Mouse (Mus musculus) megakaryocyte, embryonic 14.5 days (primary cell): ENCODE data around the gene Vax2. TPM values are rescaled to one million over a fixed set of nuclear protein-coding genes. Genes with fewer than 3 reads are reported as not detected.

Experiments used
- H3K27me3 ChIP-seq: replicated peaks from 2 replicates; pipeline ENCODE3; 2012; ENCODE audit warnings: inconsistent platforms
- H3K36me3 ChIP-seq: replicated peaks from 2 replicates; pipeline ENCODE3; 2012; ENCODE audit warnings: low read length, inconsistent platforms, mixed read lengths
- H3K4me1 ChIP-seq: 2 replicates; pipeline ENCODE4 v1.6.1; 2012; ENCODE audit warnings: inconsistent platforms
- H3K4me3 ChIP-seq: replicated peaks from 2 replicates; pipeline ENCODE3; 2012; ENCODE audit warnings: moderate library complexity, mild to moderate bottlenecking, inconsistent platforms
- H3K9me3 ChIP-seq: 2 replicates; pipeline ENCODE4 v1.6.1; 2012; ENCODE audit warnings: inconsistent platforms
- FLI1 ChIP-seq: IDR thresholded peaks from 2 replicates; pipeline ENCODE4 v1.6.1; 2012; ENCODE audit warnings: low read length, inconsistent platforms, mixed read lengths
- GATA1 ChIP-seq: IDR thresholded peaks from 3 replicates; pipeline ENCODE4 v1.6.1; 2012; ENCODE audit warnings: mixed read lengths, low read length, inconsistent platforms, borderline replicate concordance
- polyA plus RNA-seq: library from polyadenylated mRNA; stranded (reverse); fragments of >175 nt; gene quantifications from 2 replicates; pipeline ENCODE4 v1.2.3, GENCODE M21; 2012; ENCODE audit warnings: low replicate concordance; ENCODE audit not compliant: insufficient read depth

The Vax2 gene
- polyA plus RNA-seq, 1 experiment: 0.19 TPM

DNA sequence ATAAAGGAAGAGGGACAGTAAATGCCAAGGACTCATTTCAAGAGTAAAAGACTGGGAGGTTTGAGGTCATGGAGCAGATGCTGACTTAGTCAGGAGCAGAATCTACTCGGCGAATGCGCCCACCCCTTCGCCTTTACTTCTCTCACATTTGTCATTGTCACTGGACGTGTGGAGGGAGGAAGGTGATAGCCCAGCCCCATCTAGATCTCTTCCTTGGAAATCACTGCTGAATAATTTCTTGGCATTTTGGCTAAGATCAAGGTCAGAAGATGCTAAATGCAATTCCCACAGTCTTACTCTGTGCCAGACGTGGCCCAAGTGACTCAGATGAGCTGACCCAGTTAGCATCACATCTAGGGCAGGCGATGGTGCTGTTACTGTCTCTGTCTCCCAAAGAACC, 67.2 kb downstream of the Vax2 start:
- no peak for TF ChIP-seq GATA1
- no peak for TF ChIP-seq FLI1
- H3K4me3 ChIP-seq: no peak overlapping the region
- H3K9me3 ChIP-seq: peaks cover 5% of the 10 kb centered on the region; the same call in 1 of the 2 replicates
- peaks cover 24% of the 10 kb centered on the region for H3K27me3 ChIP-seq
- H3K4me1 ChIP-seq: peaks cover 31% of the 10 kb centered on the region
- peaks cover 7% of the 10 kb centered on the region for H3K36me3 ChIP-seq

DNA sequence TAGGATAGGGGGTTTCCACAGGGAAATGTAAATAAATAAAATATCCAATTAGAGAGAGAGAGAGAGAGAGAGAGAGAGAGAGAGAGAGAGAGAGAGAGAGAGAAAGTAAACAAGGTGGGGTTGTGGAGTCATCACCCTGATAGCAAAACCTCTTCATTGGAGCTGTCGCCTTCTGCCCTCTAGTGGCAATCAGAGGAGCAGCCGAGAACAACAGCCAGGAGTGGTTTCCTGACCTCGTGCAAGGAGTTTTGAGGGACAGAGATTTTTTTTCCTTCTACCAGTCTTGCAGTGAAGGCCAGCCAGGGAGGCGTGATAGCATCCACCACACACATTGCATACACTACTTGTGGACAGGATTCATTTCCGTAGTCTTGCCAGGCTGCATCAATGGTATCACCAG, 68.0 kb downstream of the Vax2 start:
- H3K36me3 ChIP-seq: peaks cover under 1% of the 10 kb centered on the region
- H3K27me3 ChIP-seq: peaks cover 28% of the 10 kb centered on the region
- peaks cover 24% of the 10 kb centered on the region for H3K4me1 ChIP-seq
- TF ChIP-seq GATA1 (no peak), FLI1 (no peak)
- H3K9me3 ChIP-seq: peaks cover 5% of the 10 kb centered on the region; the same call in 1 of the 2 replicates
- H3K4me3 ChIP-seq: no peak overlapping the region

DNA sequence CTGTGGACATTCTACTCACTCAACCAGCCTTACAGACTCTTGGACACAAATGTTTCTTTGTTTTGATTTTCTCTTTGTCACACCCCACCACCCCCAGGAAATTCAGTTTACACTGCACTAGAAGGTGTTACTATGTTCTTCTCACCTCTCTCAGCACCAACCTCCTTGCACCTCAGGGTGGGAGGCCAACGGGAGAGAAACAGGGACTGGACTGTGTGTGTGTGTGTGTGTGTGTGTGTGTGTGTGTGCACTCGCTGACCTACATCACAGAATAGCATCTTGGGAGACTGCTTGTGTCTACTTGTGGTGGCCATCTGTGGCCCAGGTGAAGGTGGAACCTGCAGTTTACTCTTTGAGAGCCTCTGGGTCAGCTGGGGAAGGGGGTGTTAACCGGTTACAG, 75.4 kb downstream of the Vax2 start:
- Histone ChIP-seq H3K4me1 (peaks cover 5% of the 10 kb centered on the region), H3K27me3 (peaks cover 44% of the 10 kb centered on the region), H3K36me3 (no peaks in the 10 kb centered on the region), H3K9me3 (peaks cover 26% of the 10 kb centered on the region), H3K4me3 (no peak overlapping the region)
- TF ChIP-seq FLI1: no peak
- TF ChIP-seq GATA1: no peak

Other genes starting within 250 kb of the Vax2 start
- 8.7 and 10.8 TPM in 2 replicates for gene Dguok, start 204.3 kb upstream of the Vax2 start, polyA plus RNA-seq
- not detected in 2 replicates for gene Actg2, start 175.0 kb upstream of the Vax2 start, polyA plus RNA-seq
- gene Stambp, start 138.5 kb upstream of the Vax2 start, polyA plus RNA-seq: 3.3 and 3.7 TPM in 2 replicates
- gene Clec4f, start 55.1 kb upstream of the Vax2 start, polyA plus RNA-seq: not detected in 2 replicates
- gene Cd207, start 33.4 kb upstream of the Vax2 start, polyA plus RNA-seq: not detected in 2 replicates
- gene Atp6v1b1, start 31.7 kb downstream of the Vax2 start, polyA plus RNA-seq: not detected in 2 replicates
- gene Ankrd53, start 51.4 kb downstream of the Vax2 start, polyA plus RNA-seq: not detected in 2 replicates
- gene Tex261, start 64.5 kb downstream of the Vax2 start, polyA plus RNA-seq: 14.8 and 27.4 TPM in 2 replicates
- gene Nagk, start 83.7 kb downstream of the Vax2 start, polyA plus RNA-seq: 8.1 TPM in 1 of 2 replicates, not detected in the other
- 4.1 TPM in 1 of 2 replicates, not detected in the other for gene Paip2b, start 120.5 kb downstream of the Vax2 start, polyA plus RNA-seq
- gene Zfp638, start 155.8 kb downstream of the Vax2 start, polyA plus RNA-seq: 2.5 TPM in 1 of 2 replicates, not detected in the other